In genomic region chr12:115034438-115035129, GRCm38 (mm10) we compare ENCODE assay signal across 21 mouse cellular contexts.
A peak's percentile ranks its signal among the peaks of the same experiment; 100 is the strongest.
DNase-seq lines count a peak whose midpoint lies in the region; ATAC-seq and TF ChIP-seq lines count a peak whose summit lies in the region.
"Had no signal": no experiment of that assay in that cellular context is flagged by ENCODE, and none has a peak within 500 bp of the region (broad histone marks: within the 10 kb centered on the region; RNA-seq: fewer than 3 reads in every experiment).

No protein-coding gene starts in this region.

- ATAC-seq in granulocyte monocyte progenitor cell, adult 5-6 weeks (replicated peaks; ENCODE audit: poor library complexity, severe bottlenecking) = peak; percentile 50
- ATAC-seq in megakaryocyte progenitor cell, adult 5-6 weeks (replicated peaks; ENCODE audit: poor library complexity) = peak; percentile 65
- ATAC-seq: forebrain, embryonic 14.5 days; forebrain, embryonic 16.5 days had no signal

- H3K4me3 ChIP-seq in bone marrow, adult 2 months (replicated peaks; ENCODE audit: control insufficient read depth, low read depth, low read length) = no peak overlapping the region
- H3K4me3 ChIP-seq: embryonic facial prominence, embryonic 10.5 days; embryonic facial prominence, embryonic 12.5 days; forebrain, embryonic 10.5 days; forebrain, embryonic 12.5 days had no signal

- no peaks in the 10 kb centered on the region for H3K4me1 ChIP-seq in bone marrow, adult 2 months (ENCODE audit: control insufficient read depth, insufficient read depth, low read length)
- H3K4me1 ChIP-seq: embryonic facial prominence, embryonic 10.5 days; embryonic facial prominence, embryonic 12.5 days; forebrain, embryonic 10.5 days; forebrain, embryonic 12.5 days had no signal

- peak; percentile 30 for DNase-seq in fat pad, adult 2 months (ENCODE audit: extremely low read depth, low read depth, low spot score)
- no peak for DNase-seq in kidney, adult 18-20 months
- DNase-seq in gastrocnemius, postnatal 10 days = no peak
- DNase-seq in heart, adult 8-10 months (ENCODE audit: low spot score) = no peak
- DNase-seq: adrenal gland, adult 2 months; adrenal gland, postnatal 10 days; adrenal gland, postnatal 25 days; cerebellum, adult 11-12 months; cerebellum, adult 2 months; cerebellum, adult 9-10 months; cerebellum, postnatal 10 days; cerebellum, postnatal 25 days had no signal

- WGBS in bone marrow, adult 2 months = 39% methylated on average over 3 of the region's 3 CpGs

- H3K27ac ChIP-seq in bone marrow, adult 2 months (ENCODE audit: control insufficient read depth, insufficient read depth, low read depth, low read length, poor library complexity) = peak overlapping the region; percentile 37; the same call in 1 of the 2 replicates
- H3K27ac ChIP-seq: embryonic facial prominence, embryonic 10.5 days; embryonic facial prominence, embryonic 12.5 days; forebrain, embryonic 10.5 days; forebrain, embryonic 12.5 days had no signal

- no peak for TF ChIP-seq POLR2A in bone marrow, adult 2 months (IDR thresholded peaks at IDR 0.05; ENCODE audit: borderline replicate concordance, control insufficient read depth, low read depth, low read length)

- no peak for TF ChIP-seq CTCF in bone marrow, adult 2 months (IDR thresholded peaks at IDR 0.05; ENCODE audit: control insufficient read depth, insufficient read depth, low read length)
